Mouse (Mus musculus): Measurements from ENCODE around the gene Trp53bp2.

- TF ChIP-seq POLR2A (IDR thresholded peaks at IDR 0.05; ENCODE audit: low read depth, low read length) = no peak
- no peak for TF ChIP-seq CTCF (IDR thresholded peaks at IDR 0.05; ENCODE audit: borderline replicate concordance, insufficient read depth, low read length)
Measured at GRCm38 (mm10) chr1:182378876-182379275, 30.1 kb upstream of the Trp53bp2 start.

Measured in embryonic fibroblast, embryonic 13.5 days (primary cell).